Mouse (Mus musculus): ENCODE measurements around the gene Ehd1. TPM values are rescaled to one million over a fixed set of nuclear protein-coding genes. Genes with fewer than 3 reads are reported as not detected.
A peak's percentile ranks its signal among the peaks of the same experiment; 100 is the strongest.

The Ehd1 gene
- total RNA-seq, 2 experiments from 2014 or later: 80.2 to 82.3 TPM

GRCm38 (mm10) chr19:6349215-6349983 is 72.9 kb downstream of the Ehd1 start:
- no peak for TF ChIP-seq CTCF (conservative IDR thresholded peaks at IDR 0.05)
- Histone ChIP-seq H3K27ac (peak overlapping the region; percentile 40; the same call in 1 of the 2 replicates), H3K4me3 (no peak overlapping the region)
- no peak for DNase-seq (ENCODE audit: low spot score in 2 of 2)

Small RNAs within 50 kb of the gene (microRNA-seq; reads per million reads assigned to microRNA genes)
- gene Mir192: 16.0 to 17.1 reads per million in 2 experiments
- gene Mir194-2: 15.3 to 42.7 reads per million in 2 experiments
- gene Mir6989: 2.2 to 4.2 reads per million in 2 experiments

Other genes with a start within 250 kb of the Ehd1 start
- 10 to 100 TPM; 42.0 to 45.1 TPM for gene Syvn1, start 230.1 kb upstream of the Ehd1 start, total RNA-seq (2021)
- 10 to 100 TPM; 42.8 to 49.6 TPM for gene Mrpl49, start 218.9 kb upstream of the Ehd1 start, total RNA-seq (2021)
- 100 to 1,000 TPM; 676 to 714 TPM for gene Fau, start 218.9 kb upstream of the Ehd1 start, total RNA-seq (2021)
- 10 to 100 TPM; 39.0 to 42.5 TPM for gene Znhit2, start 215.5 kb upstream of the Ehd1 start, total RNA-seq (2021)
- gene Tm7sf2, start 208.4 kb upstream of the Ehd1 start, total RNA-seq (2021): 10 to 100 TPM; 25.3 to 26.0 TPM
- 100 to 1,000 TPM in 1 of 2 experiments, 10 to 100 TPM in 1; 96.5 to 103 TPM for gene Vps51, start 199.5 kb upstream of the Ehd1 start, total RNA-seq (2021)
- not detected for gene Tmem262, start 196.7 kb upstream of the Ehd1 start, total RNA-seq (2021)
- gene Gm28374, start 194.5 kb upstream of the Ehd1 start, total RNA-seq (2021): not detected
- 10 to 100 TPM; 40.1 to 44.0 TPM for gene Zfpl1, start 191.8 kb upstream of the Ehd1 start, total RNA-seq (2021)
- under 1 TPM; 0.23 to 0.27 TPM for gene Cdca5, start 191.7 kb upstream of the Ehd1 start, total RNA-seq (2021)
- gene AC131692.1, start 182.3 kb upstream of the Ehd1 start, total RNA-seq (2021): not detected
- under 1 TPM in 1 of 2 experiments, not detected in 1; 0.17 TPM for gene Naaladl1, start 170.9 kb upstream of the Ehd1 start, total RNA-seq (2021)
- 10 to 100 TPM; 14.0 to 15.0 TPM for gene Sac3d1, start 158.1 kb upstream of the Ehd1 start, total RNA-seq (2021)
- gene Snx15, start 148.4 kb upstream of the Ehd1 start, total RNA-seq (2021): 10 to 100 TPM; 43.5 to 46.0 TPM
- under 1 TPM in 1 of 2 experiments, not detected in 1; 0.29 TPM for gene Batf2, start 135.7 kb upstream of the Ehd1 start, total RNA-seq (2021)
- gene Arl2, start 135.2 kb upstream of the Ehd1 start, total RNA-seq (2021): 10 to 100 TPM; 72.1 to 76.9 TPM
- not detected for gene Majin, start 92.3 kb upstream of the Ehd1 start, total RNA-seq (2021)
- gene Gpha2, start 50.3 kb upstream of the Ehd1 start, total RNA-seq (2021): not detected
- 100 to 1,000 TPM; 127 to 137 TPM for gene Ppp2r5b, start 40.9 kb upstream of the Ehd1 start, total RNA-seq (2021)
- gene Atg2a, start 35.1 kb upstream of the Ehd1 start, total RNA-seq (2021): 10 to 100 TPM; 32.5 to 39.0 TPM
- gene Cdc42bpg, start 29.7 kb downstream of the Ehd1 start, total RNA-seq (2021): 1 to 10 TPM; 5.0 to 5.6 TPM
- 10 to 100 TPM; 63.3 to 72.1 TPM for gene Men1, start 58.3 kb downstream of the Ehd1 start, total RNA-seq (2021)
- gene Map4k2, start 64.4 kb downstream of the Ehd1 start, total RNA-seq (2021): 100 to 1,000 TPM in 1 of 2 experiments, 10 to 100 TPM in 1; 81.9 to 105 TPM
- gene Sf1, start 87.0 kb downstream of the Ehd1 start, total RNA-seq (2021): 100 to 1,000 TPM; 208 to 222 TPM
- 10 to 100 TPM; 13.0 to 18.8 TPM for gene Pygm, start 107.7 kb downstream of the Ehd1 start, total RNA-seq (2021)
- gene Rasgrp2, start 122.6 kb downstream of the Ehd1 start, total RNA-seq (2021): 10 to 100 TPM; 31.3 to 36.7 TPM
- gene Nrxn2, start 142.0 kb downstream of the Ehd1 start, total RNA-seq (2021): 100 to 1,000 TPM; 405 to 437 TPM

Measured in layer of hippocampus, adult 2 months (tissue).